Mouse (Mus musculus) neural tube, embryonic 13.5 days (tissue): ENCODE results near the gene Slc41a3. TPM values are rescaled to one million over a fixed set of nuclear protein-coding genes. Genes with fewer than 3 reads are reported as not detected.

Source experiments
- ATAC-seq: fragments of 200-750 bp; cut with Nextera tagmentation; 2 replicates; pipeline ENCODE4 v1.8.0; 2017; ENCODE audit warnings: low read depth, mild to moderate bottlenecking, moderate TSS enrichment, moderate library complexity
- H3K27ac ChIP-seq: fragments of 300-500 bp; sonication (generic); replicated peaks from 2 replicates; pipeline ENCODE4 v1.5.1; 2015; ENCODE audit warnings: moderate library complexity, mild to moderate bottlenecking, inconsistent platforms
- H3K27me3 ChIP-seq: fragments of 300-500 bp; sonication (generic); 2 replicates; pipeline ENCODE4 v1.6.1; 2015; ENCODE audit warnings: mild to moderate bottlenecking, inconsistent platforms
- H3K36me3 ChIP-seq: fragments of 300-500 bp; sonication (generic); 2 replicates; pipeline ENCODE4 v1.6.1; 2015; ENCODE audit warnings: mild to moderate bottlenecking, inconsistent platforms
- H3K4me1 ChIP-seq: fragments of 300-500 bp; sonication (generic); replicated peaks from 2 replicates; pipeline ENCODE4 v1.6.1; 2015; ENCODE audit warnings: inconsistent platforms
- H3K4me2 ChIP-seq: fragments of 300-500 bp; sonication (generic); 2 replicates; pipeline ENCODE4 v1.6.1; 2015; ENCODE audit warnings: inconsistent platforms, mild to moderate bottlenecking, moderate library complexity
- H3K4me3 ChIP-seq: fragments of 300-500 bp; sonication (generic); 2 replicates; pipeline ENCODE4 v1.5.1; 2015; ENCODE audit warnings: mild to moderate bottlenecking, inconsistent platforms
- H3K9ac ChIP-seq: fragments of 300-500 bp; sonication (generic); 2 replicates; pipeline ENCODE4 v1.6.1; 2015; ENCODE audit warnings: moderate library complexity, mild to moderate bottlenecking, inconsistent platforms
- H3K9me3 ChIP-seq: fragments of 300-500 bp; sonication (generic); 2 replicates; pipeline ENCODE4 v1.6.1; 2016; ENCODE audit warnings: inconsistent platforms
- WGBS: fragments of 180-500 bp; shearing (Covaris S2); methylation state at CpG from one replicate; pipeline ENCODE4 v1.1.7; 2015; 5-methylcytosine and 5-hydroxymethylcytosine counted together
- microRNA-seq: library from miRNA; unstranded; fragments of <30 nt; microRNA quantifications from one replicate; pipeline ENCODE4, GENCODE M21; 2016
- polyA plus RNA-seq: library from polyadenylated mRNA; unstranded; fragments of >200 nt; fragmentation: Nextera tagmentation; extraction: Ambion mirVana; gene quantifications from 2 replicates; pipeline ENCODE4 v1.2.1, GENCODE M21; 2015

The Slc41a3 gene
- polyA plus RNA-seq, 1 experiment from 2014 or later, result 5.8 TPM

DNA sequence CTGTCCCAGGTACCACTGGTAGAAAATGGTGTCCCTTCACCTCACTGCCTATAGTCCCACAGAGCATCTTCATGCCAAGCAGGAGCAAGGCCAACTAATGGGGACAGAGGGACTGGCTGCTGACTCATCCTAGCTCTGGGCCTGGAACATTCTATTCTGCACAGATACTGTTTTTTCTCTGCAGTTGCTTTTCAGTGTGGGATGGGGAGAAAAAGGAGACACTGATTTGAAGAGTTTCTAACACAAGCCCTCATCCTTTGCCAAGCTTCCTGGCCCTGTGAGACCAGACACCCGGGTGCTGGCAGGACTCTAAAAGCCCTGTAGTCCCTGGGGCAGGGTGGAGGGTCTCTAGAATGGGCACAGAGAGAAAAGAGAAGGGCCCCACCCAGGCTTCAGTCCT lies 91.2 kb downstream of the Slc41a3 start:
- H3K27ac ChIP-seq, result no peak overlapping the region
- WGBS, result 69% methylated on average over 1 of the region's 1 CpGs

More for the DNA sequence above, 91.2 kb downstream of the Slc41a3 start:
- no peak overlapping the region for H3K4me2 ChIP-seq
- H3K27me3 ChIP-seq, result no peaks in the 10 kb centered on the region
- H3K9ac ChIP-seq, result no peak overlapping the region
- H3K4me1 ChIP-seq, result peaks cover 36% of the 10 kb centered on the region
- no peak overlapping the region for H3K4me3 ChIP-seq
- ATAC-seq, result no peak
- H3K9me3 ChIP-seq, result no peaks in the 10 kb centered on the region
- H3K36me3 ChIP-seq, result peaks cover 39% of the 10 kb centered on the region

Small RNA genes lying within 50 kb of the gene (microRNA-seq; reads per million reads assigned to microRNA genes)
- not detected for gene Gm24816

Other genes starting within 250 kb of the Slc41a3 start
- 10.0 and 10.3 TPM in 2 replicates for gene Zxdc, start 235.2 kb upstream of the Slc41a3 start, polyA plus RNA-seq
- 4.1 and 6.6 TPM in 2 replicates for gene Cfap100, start 175.9 kb upstream of the Slc41a3 start, polyA plus RNA-seq
- gene Klf15, start 142.1 kb upstream of the Slc41a3 start, polyA plus RNA-seq, result 12.3 and 13.9 TPM in 2 replicates
- 38.3 and 38.6 TPM in 2 replicates for gene Aldh1l1, start 118.3 kb upstream of the Slc41a3 start, polyA plus RNA-seq